Mouse (Mus musculus) midbrain, embryonic 14.5 days (tissue): Measurements from ENCODE around the gene Hvcn1. TPM values are rescaled to one million over a fixed set of nuclear protein-coding genes. Genes with fewer than 3 reads are reported as not detected.

Experiments
- ATAC-seq: fragments of 200-750 bp; cut with Nextera tagmentation; 2 replicates; pipeline ENCODE4 v1.8.0; 2017; ENCODE audit warnings: moderate number of reproducible peaks, moderate library complexity; ENCODE audit not compliant: low FRiP score, low TSS enrichment
- DNase-seq: peaks from one replicate; pipeline ENCODE4 v3.0.0-alpha.2; 2015
- H3K27ac ChIP-seq: fragments of 300-500 bp; sonication (generic); replicated peaks from 2 replicates; pipeline ENCODE4 v1.5.1; 2014; ENCODE audit warnings: mild to moderate bottlenecking, low read depth, low read length, moderate library complexity
- H3K27me3 ChIP-seq: fragments of 300-500 bp; sonication (generic); 2 replicates; pipeline ENCODE4 v1.6.1; 2014; ENCODE audit warnings: low read length, control low read depth, mixed read lengths; ENCODE audit not compliant: control insufficient read depth, insufficient read depth
- H3K36me3 ChIP-seq: fragments of 300-500 bp; sonication (generic); 2 replicates; pipeline ENCODE4 v1.6.1; 2014; ENCODE audit warnings: low read length, control low read depth; ENCODE audit not compliant: control insufficient read depth, insufficient read depth
- H3K4me1 ChIP-seq: fragments of 300-500 bp; sonication (generic); 2 replicates; pipeline ENCODE4 v1.6.1; 2014; ENCODE audit warnings: mild to moderate bottlenecking, antibody characterized with exemption, low read length, control low read depth; ENCODE audit not compliant: control insufficient read depth, insufficient read depth
- H3K4me2 ChIP-seq: fragments of 300-500 bp; sonication (generic); 2 replicates; pipeline ENCODE4 v1.6.1; 2014; ENCODE audit warnings: mild to moderate bottlenecking, low read length, moderate library complexity
- H3K4me3 ChIP-seq: fragments of 300-500 bp; sonication (generic); replicated peaks from 2 replicates; pipeline ENCODE4 v1.5.1; 2014; ENCODE audit warnings: low read depth, low read length
- H3K9ac ChIP-seq: fragments of 300-500 bp; sonication (generic); replicated peaks from 2 replicates; pipeline ENCODE4 v1.6.1; 2014; ENCODE audit warnings: mild to moderate bottlenecking, low read length, moderate library complexity
- H3K9me3 ChIP-seq: fragments of 300-500 bp; sonication (generic); 2 replicates; pipeline ENCODE4 v1.6.1; 2016; ENCODE audit warnings: low read length, control low read depth, mixed read lengths; ENCODE audit not compliant: control insufficient read depth
- WGBS: fragments of 180-500 bp; shearing (Covaris S2); extraction: QIAGEN DNeasy Blood & Tissue Kit; methylation state at CpG from one replicate; pipeline ENCODE4 v1.1.7; 2014; 5-methylcytosine and 5-hydroxymethylcytosine counted together
- polyA plus RNA-seq: library from polyadenylated mRNA; unstranded; fragments of >200 nt; fragmentation: Nextera tagmentation; extraction: Ambion mirVana; gene quantifications from 2 replicates; pipeline ENCODE4 v1.2.1, GENCODE M21; 2014

Hvcn1 gene
- polyA plus RNA-seq, 1 experiment from 2014 or later: 2.5 TPM

GRCm38 (mm10) chr5:122234319-122235195 lies 28.0 kb downstream of the Hvcn1 start:
- H3K4me1 ChIP-seq: no peaks in the 10 kb centered on the region
- no peaks in the 10 kb centered on the region for H3K9me3 ChIP-seq
- no peak overlapping the region for H3K4me3 ChIP-seq
- H3K27ac ChIP-seq: no peak overlapping the region
- no peak for ATAC-seq
- no peak overlapping the region for H3K4me2 ChIP-seq
- DNase-seq: no peak
- H3K36me3 ChIP-seq: 0 out of 2 replicates have a peak, but pooled peaks cover 2% of the 10 kb centered on the region
- no peak overlapping the region for H3K9ac ChIP-seq
- 88% methylated on average over 9 of the region's 9 CpGs for WGBS
- no peaks in the 10 kb centered on the region for H3K27me3 ChIP-seq

GRCm38 (mm10) chr5:122235196-122235836 lies 28.7 kb downstream of the Hvcn1 start:
- WGBS: 77% methylated on average over 9 of the region's 9 CpGs
- Histone ChIP-seq H3K36me3 (peaks cover 5% of the 10 kb centered on the region), H3K4me2 (no peak overlapping the region), H3K4me1 (no peaks in the 10 kb centered on the region), H3K9ac (no peak overlapping the region), H3K9me3 (no peaks in the 10 kb centered on the region), H3K27ac (no peak overlapping the region), H3K4me3 (no peak overlapping the region), H3K27me3 (no peaks in the 10 kb centered on the region)
- DNase-seq (no peak), ATAC-seq (no peak)

GRCm38 (mm10) chr5:122237200-122237599 lies 30.6 kb downstream of the Hvcn1 start:
- H3K4me1 ChIP-seq: no peaks in the 10 kb centered on the region
- DNase-seq (no peak), ATAC-seq (no peak)
- no peak overlapping the region for H3K4me3 ChIP-seq
- no peak overlapping the region for H3K4me2 ChIP-seq
- H3K27ac ChIP-seq: no peak overlapping the region
- 68% methylated on average over 5 of the region's 5 CpGs for WGBS
- H3K36me3 ChIP-seq: peaks cover 24% of the 10 kb centered on the region
- no peaks in the 10 kb centered on the region for H3K27me3 ChIP-seq
- no peak overlapping the region for H3K9ac ChIP-seq
- H3K9me3 ChIP-seq: no peaks in the 10 kb centered on the region

- H3K36me3 ChIP-seq: peaks cover 31% of the 10 kb centered on the region
- DNase-seq (no peak), ATAC-seq (no peak)
- WGBS: 90% methylated on average over 7 of the region's 7 CpGs
- no peaks in the 10 kb centered on the region for H3K9me3 ChIP-seq
- H3K4me1 ChIP-seq: no peaks in the 10 kb centered on the region
- H3K27me3 ChIP-seq: no peaks in the 10 kb centered on the region
- H3K4me3 ChIP-seq: no peak overlapping the region
- no peak overlapping the region for H3K9ac ChIP-seq
- no peak overlapping the region for H3K27ac ChIP-seq
- no peak overlapping the region for H3K4me2 ChIP-seq
Observed at GRCm38 (mm10) chr5:122239618-122240017, 33.0 kb downstream of the Hvcn1 start.

GRCm38 (mm10) chr5:122240521-122240920 lies 33.9 kb downstream of the Hvcn1 start:
- DNase-seq: no peak

GRCm38 (mm10) chr5:122240989-122241388 lies 34.4 kb downstream of the Hvcn1 start:
- 78% methylated on average over 1 of the region's 1 CpGs for WGBS
- ATAC-seq: no peak
- Histone ChIP-seq H3K9me3 (no peaks in the 10 kb centered on the region), H3K27me3 (no peaks in the 10 kb centered on the region), H3K4me2 (no peak overlapping the region), H3K36me3 (peaks cover 31% of the 10 kb centered on the region), H3K4me3 (no peak overlapping the region), H3K4me1 (no peaks in the 10 kb centered on the region), H3K27ac (no peak overlapping the region), H3K9ac (no peak overlapping the region)
- no peak for DNase-seq

More at GRCm38 (mm10) chr5:122240521-122240920, 33.9 kb downstream of the Hvcn1 start:
- Histone ChIP-seq H3K9ac (no peak overlapping the region), H3K27me3 (no peaks in the 10 kb centered on the region), H3K9me3 (no peaks in the 10 kb centered on the region), H3K4me3 (no peak overlapping the region), H3K27ac (no peak overlapping the region), H3K4me2 (no peak overlapping the region), H3K4me1 (no peaks in the 10 kb centered on the region), H3K36me3 (peaks cover 31% of the 10 kb centered on the region)
- ATAC-seq: no peak
- WGBS: 91% methylated on average over 11 of the region's 11 CpGs

GRCm38 (mm10) chr5:122242521-122243123 lies 36.0 kb downstream of the Hvcn1 start:
- DNase-seq (no peak), ATAC-seq (no peak)
- H3K27ac ChIP-seq: no peak overlapping the region
- H3K4me2 ChIP-seq: no peak overlapping the region
- no peak overlapping the region for H3K9ac ChIP-seq
- WGBS: 91% methylated on average over 6 of the region's 6 CpGs
- no peaks in the 10 kb centered on the region for H3K4me1 ChIP-seq
- H3K9me3 ChIP-seq: no peaks in the 10 kb centered on the region
- no peak overlapping the region for H3K4me3 ChIP-seq
- peaks cover 40% of the 10 kb centered on the region for H3K36me3 ChIP-seq
- H3K27me3 ChIP-seq: no peaks in the 10 kb centered on the region

- 74% methylated on average over 17 of the region's 17 CpGs for WGBS
- DNase-seq: peak; percentile 12
- ATAC-seq: no peak
- Histone ChIP-seq H3K4me1 (no peaks in the 10 kb centered on the region), H3K4me2 (no peak overlapping the region), H3K27me3 (no peaks in the 10 kb centered on the region), H3K4me3 (no peak overlapping the region), H3K9ac (no peak overlapping the region), H3K36me3 (peaks cover 50% of the 10 kb centered on the region), H3K9me3 (no peaks in the 10 kb centered on the region), H3K27ac (peak overlapping the region; percentile 28; the same call in 1 of the 2 replicates)
Observed at GRCm38 (mm10) chr5:122243781-122244523, 37.3 kb downstream of the Hvcn1 start.
